Mouse (Mus musculus) liver, embryonic 16.5 days (tissue): ENCODE results near the gene Lgals7. TPM values are rescaled to one million over a fixed set of nuclear protein-coding genes. Genes with fewer than 3 reads are reported as not detected.
A peak's percentile ranks its signal among the peaks of the same experiment; 100 is the strongest.
"Not testable (repeated sequence)": the region's sequence is repeated elsewhere in the genome, so short reads cannot be mapped to it uniquely, and the experiment has no call there.

Source experiments
- ATAC-seq: fragments of 200-750 bp; cut with Nextera tagmentation; 2 replicates; pipeline ENCODE4 v1.8.0; 2017; ENCODE audit warnings: low read depth, mild to moderate bottlenecking, moderate number of reproducible peaks, moderate library complexity
- H3K27ac ChIP-seq: fragments of 300-500 bp; sonication (generic); 2 replicates; pipeline ENCODE4 v1.5.1; 2014; ENCODE audit warnings: mild to moderate bottlenecking, low read length
- H3K27me3 ChIP-seq: fragments of 300-500 bp; sonication (generic); 2 replicates; pipeline ENCODE4 v1.6.1; 2014; ENCODE audit warnings: low read depth, low read length, mixed read lengths; ENCODE audit not compliant: control insufficient read depth, insufficient read depth
- H3K36me3 ChIP-seq: fragments of 300-500 bp; sonication (generic); 2 replicates; pipeline ENCODE4 v1.6.1; 2014; ENCODE audit warnings: mild to moderate bottlenecking; ENCODE audit not compliant: control insufficient read depth, insufficient read depth
- H3K4me1 ChIP-seq: fragments of 300-500 bp; sonication (generic); 2 replicates; pipeline ENCODE4 v1.6.1; 2014; ENCODE audit warnings: low read depth, low read length, mixed read lengths; ENCODE audit not compliant: control insufficient read depth
- H3K4me2 ChIP-seq: fragments of 300-500 bp; sonication (generic); 2 replicates; pipeline ENCODE4 v1.6.1; 2014; ENCODE audit warnings: low read depth, low read length, mixed read lengths
- H3K4me3 ChIP-seq: fragments of 300-500 bp; sonication (generic); 2 replicates; pipeline ENCODE4 v1.5.1; 2014; ENCODE audit warnings: low read depth, mild to moderate bottlenecking, low read length
- H3K9ac ChIP-seq: fragments of 300-500 bp; sonication (generic); 2 replicates; pipeline ENCODE4 v1.6.1; 2014; ENCODE audit warnings: low read depth, low read length
- H3K9me3 ChIP-seq: fragments of 300-500 bp; sonication (generic); replicated peaks from 2 replicates; pipeline ENCODE4 v1.6.1; 2016; ENCODE audit warnings: low read length; ENCODE audit not compliant: control insufficient read depth
- WGBS: fragments of 180-500 bp; shearing (Covaris S2); extraction: QIAGEN DNeasy Blood & Tissue Kit; methylation state at CpG from one replicate; pipeline ENCODE4 v1.1.7; 2014; ENCODE audit not compliant: insufficient replicate concordance; 5-methylcytosine and 5-hydroxymethylcytosine counted together
- polyA plus RNA-seq: library from polyadenylated mRNA; unstranded; fragments of >200 nt; fragmentation: Nextera tagmentation; extraction: Ambion mirVana; gene quantifications from 2 replicates; pipeline ENCODE4 v1.2.1, GENCODE M21; 2015

Gene Lgals7
- polyA plus RNA-seq, 1 experiment from 2014 or later: 0.19 TPM

- Histone ChIP-seq H3K27ac (no peak overlapping the region), H3K27me3 (no peaks in the 10 kb centered on the region), H3K4me2 (no peak overlapping the region), H3K36me3 (no peaks in the 10 kb centered on the region), H3K4me3 (no peak overlapping the region), H3K9me3 (no peaks in the 10 kb centered on the region), H3K4me1 (peaks cover 10% of the 10 kb centered on the region), H3K9ac (no peak overlapping the region)
- ATAC-seq: no peak
- 80% methylated on average over 7 of the region's 7 CpGs for WGBS
Observed at GRCm38 (mm10) chr7:28879606-28880005, 16.0 kb downstream of the Lgals7 start.

- peaks cover 10% of the 10 kb centered on the region for H3K4me1 ChIP-seq
- no peaks in the 10 kb centered on the region for H3K27me3 ChIP-seq
- no peak overlapping the region for H3K27ac ChIP-seq
- no peak overlapping the region for H3K4me3 ChIP-seq
- ATAC-seq: no peak
- no peak overlapping the region for H3K4me2 ChIP-seq
- no peaks in the 10 kb centered on the region for H3K9me3 ChIP-seq
- H3K9ac ChIP-seq: no peak overlapping the region
- WGBS: 78% methylated on average over 10 of the region's 10 CpGs
- no peaks in the 10 kb centered on the region for H3K36me3 ChIP-seq
Observed at GRCm38 (mm10) chr7:28880554-28880953, 16.9 kb downstream of the Lgals7 start.

GRCm38 (mm10) chr7:28881199-28881598 is 17.5 kb downstream of the Lgals7 start, which contains the start of gene Capn12:
Capn12 (plus strand) TSS chr7:28881422.
- H3K36me3 ChIP-seq: no peaks in the 10 kb centered on the region
- no peaks in the 10 kb centered on the region for H3K9me3 ChIP-seq
- 0 out of 2 replicates have a peak, but pooled peaks cover 4% of the 10 kb centered on the region for H3K27me3 ChIP-seq
- H3K4me1 ChIP-seq: peaks cover 10% of the 10 kb centered on the region
- H3K27ac ChIP-seq: no peak within 1 kb of the TSS
- no peak within 1 kb of the TSS for H3K9ac ChIP-seq
- WGBS: 41% methylated on average over 13 of the region's 13 CpGs
- no peak for ATAC-seq
- H3K4me2 ChIP-seq: no peak within 1 kb of the TSS
- no peak within 1 kb of the TSS for H3K4me3 ChIP-seq

- no peaks in the 10 kb centered on the region for H3K9me3 ChIP-seq
- no peak for ATAC-seq
- H3K36me3 ChIP-seq: no peaks in the 10 kb centered on the region
- H3K9ac ChIP-seq: no peak overlapping the region
- peaks cover 18% of the 10 kb centered on the region for H3K27me3 ChIP-seq
- H3K4me1 ChIP-seq: peaks cover 2% of the 10 kb centered on the region
- H3K27ac ChIP-seq: no peak overlapping the region
- H3K4me3 ChIP-seq: no peak overlapping the region
- WGBS: 66% methylated on average over 11 of the region's 11 CpGs
- H3K4me2 ChIP-seq: no peak overlapping the region
Observed at GRCm38 (mm10) chr7:28883039-28883438, 19.4 kb downstream of the Lgals7 start.

GRCm38 (mm10) chr7:28883704-28884103 is 20.1 kb downstream of the Lgals7 start:
- H3K9me3 ChIP-seq, H3K4me3 ChIP-seq, H3K27ac ChIP-seq, H3K4me2 ChIP-seq, H3K4me1 ChIP-seq, ATAC-seq, H3K36me3 ChIP-seq, H3K9ac ChIP-seq: not testable (repeated sequence)
- WGBS: 64% methylated on average over 4 of the region's 4 CpGs
- peaks cover 25% of the 10 kb centered on the region for H3K27me3 ChIP-seq

- ATAC-seq: no peak
- no peak overlapping the region for H3K27ac ChIP-seq
- peaks cover 38% of the 10 kb centered on the region for H3K27me3 ChIP-seq
- peaks cover 5% of the 10 kb centered on the region for H3K4me1 ChIP-seq
- no peaks in the 10 kb centered on the region; the same call in 1 of the 2 replicates for H3K36me3 ChIP-seq
- H3K9me3 ChIP-seq: no peaks in the 10 kb centered on the region
- no peak overlapping the region for H3K4me2 ChIP-seq
- H3K9ac ChIP-seq: no peak overlapping the region
- 21% methylated on average over 14 of the region's 14 CpGs for WGBS
- no peak overlapping the region for H3K4me3 ChIP-seq
Observed at GRCm38 (mm10) chr7:28886486-28886885, 22.8 kb downstream of the Lgals7 start.

GRCm38 (mm10) chr7:28888701-28889161 is 25.1 kb downstream of the Lgals7 start:
- WGBS: 3% methylated on average over 27 of the region's 27 CpGs
- Histone ChIP-seq H3K4me3 (0 out of 2 replicates have a peak overlapping the region, but pooled peaks have one; percentile 3), H3K27me3 (peaks cover 38% of the 10 kb centered on the region), H3K9me3 (no peaks in the 10 kb centered on the region), H3K4me2 (peak overlapping the region; percentile 27; the same call in 1 of the 2 replicates), H3K4me1 (peaks cover 5% of the 10 kb centered on the region), H3K27ac (no peak overlapping the region), H3K9ac (no peak overlapping the region), H3K36me3 (peaks cover 9% of the 10 kb centered on the region)
- ATAC-seq: no peak

- H3K27me3 ChIP-seq: peaks cover 24% of the 10 kb centered on the region
- no peak overlapping the region for H3K9ac ChIP-seq
- H3K27ac ChIP-seq: no peak overlapping the region
- H3K4me3 ChIP-seq: no peak overlapping the region
- no peaks in the 10 kb centered on the region for H3K9me3 ChIP-seq
- no peak for ATAC-seq
- WGBS: 93% methylated on average over 17 of the region's 17 CpGs
- H3K4me1 ChIP-seq: peaks cover 5% of the 10 kb centered on the region
- H3K36me3 ChIP-seq: peaks cover 46% of the 10 kb centered on the region
- no peak overlapping the region for H3K4me2 ChIP-seq
Observed at GRCm38 (mm10) chr7:28892601-28893000, 28.9 kb downstream of the Lgals7 start.

GRCm38 (mm10) chr7:28893643-28894265 is 30.1 kb downstream of the Lgals7 start:
- H3K9me3 ChIP-seq: no peaks in the 10 kb centered on the region

More at GRCm38 (mm10) chr7:28893643-28894265, 30.1 kb downstream of the Lgals7 start:
- Histone ChIP-seq H3K9ac (no peak overlapping the region), H3K4me1 (peaks cover 1% of the 10 kb centered on the region), H3K4me2 (no peak overlapping the region), H3K27ac (no peak overlapping the region), H3K27me3 (peaks cover 12% of the 10 kb centered on the region), H3K4me3 (no peak overlapping the region), H3K36me3 (peaks cover 57% of the 10 kb centered on the region)
- 66% methylated on average over 7 of the region's 7 CpGs for WGBS
- ATAC-seq: peak; percentile 35; the same call in 1 of the 2 replicates
